Mouse (Mus musculus): Measurements from ENCODE around the gene Slc23a3.

The Slc23a3 gene

GRCm38 (mm10) chr1:75138448-75138847, 4.8 kb upstream of the Slc23a3 start:
- DNase-seq (ENCODE audit: low read depth): no peak

GRCm38 (mm10) chr1:75136730-75137129, 3.0 kb upstream of the Slc23a3 start:
- no peak for DNase-seq (ENCODE audit: low read depth)

GRCm38 (mm10) chr1:75136293-75136692, 2.6 kb upstream of the Slc23a3 start:
- no peak for DNase-seq (ENCODE audit: low read depth)

GRCm38 (mm10) chr1:75128641-75129040, 5.0 kb downstream of the Slc23a3 start:
- DNase-seq (ENCODE audit: low read depth): no peak

GRCm38 (mm10) chr1:75125418-75125817, 8.3 kb downstream of the Slc23a3 start:
- DNase-seq (ENCODE audit: low read depth): no peak

- DNase-seq (ENCODE audit: low read depth): peak; percentile 95
Measured at GRCm38 (mm10) chr1:75124346-75125321, 9.1 kb downstream of the Slc23a3 start, which contains the start of gene Nhej1. Gene Nhej1, minus strand, starts transcription at chr1:75125200.

- DNase-seq (ENCODE audit: low read depth): no peak
Measured at GRCm38 (mm10) chr1:75122211-75122610, 11.5 kb downstream of the Slc23a3 start.
